Mouse (Mus musculus) kidney, adult 8-10 months (tissue): ENCODE measurements at regions not wholly inside any gene's neighbourhood (a gene's known extent, or its start where the extent isn't known, plus 50 kb on each side); places are given as distances from the start of the nearest gene placed in this dataset.

ENCODE experiments used
- DNase-seq, 2 experiments: peaks; one replicate each; pipeline ENCODE4 v3.0.0; 2022

GRCm38 (mm10) chr2:169346107-169346506, 241.4 kb downstream of the Gm11011 start:
- no peak for DNase-seq

GRCm38 (mm10) chr2:169319521-169319920, 268.0 kb downstream of the Gm11011 start:
- no peak for DNase-seq

GRCm38 (mm10) chr2:169314396-169314930, 273.1 kb downstream of the Gm11011 start:
- no peak for DNase-seq

GRCm38 (mm10) chr2:169311821-169312220, 275.7 kb downstream of the Gm11011 start:
- no peak for DNase-seq

- DNase-seq, result no peak
These were observed 276.2 kb downstream of the Gm11011 start for GRCm38 (mm10) chr2:169311356-169311755.

- no peak for DNase-seq
These were observed 283.2 kb downstream of the Gm11011 start for GRCm38 (mm10) chr2:169304360-169304759.

GRCm38 (mm10) chr2:169300966-169301365, 286.6 kb downstream of the Gm11011 start:
- DNase-seq, result no peak

- DNase-seq, result no peak
These were observed 287.1 kb downstream of the Gm11011 start for GRCm38 (mm10) chr2:169300411-169300810.

GRCm38 (mm10) chr2:169297841-169298627, 289.5 kb downstream of the Gm11011 start:
- DNase-seq, result peak in 1 of 2 experiments; percentile 2

GRCm38 (mm10) chr2:169297226-169297625, 290.3 kb downstream of the Gm11011 start:
- DNase-seq, result no peak

- no peak for DNase-seq
These were observed 294.2 kb downstream of the Gm11011 start for GRCm38 (mm10) chr2:169293351-169293750.

GRCm38 (mm10) chr2:169288891-169289605, 298.5 kb downstream of the Gm11011 start:
- DNase-seq, result no peak

- DNase-seq, result no peak
These were observed 300.8 kb downstream of the Gm11011 start for GRCm38 (mm10) chr2:169286701-169287100.

- no peak for DNase-seq
These were observed 304.9 kb downstream of the Gm11011 start for GRCm38 (mm10) chr2:169282508-169283117.

- no peak for DNase-seq
These were observed 312.2 kb downstream of the Gm11011 start for GRCm38 (mm10) chr2:169275371-169275770.

GRCm38 (mm10) chr2:169274101-169274500, 313.4 kb downstream of the Gm11011 start:
- DNase-seq, result no peak

- no peak for DNase-seq
These were observed 314.9 kb downstream of the Gm11011 start for GRCm38 (mm10) chr2:169272622-169273021.

GRCm38 (mm10) chr2:169272018-169272417, 315.5 kb downstream of the Gm11011 start:
- no peak for DNase-seq

GRCm38 (mm10) chr2:169260636-169261035, 305.2 kb upstream of the Zfp64 start:
- DNase-seq, result no peak

GRCm38 (mm10) chr2:169244572-169244971, 289.2 kb upstream of the Zfp64 start:
- DNase-seq, result no peak

- DNase-seq, result no peak
These were observed 288.6 kb upstream of the Zfp64 start for GRCm38 (mm10) chr2:169243981-169244380.

- no peak for DNase-seq
These were observed 282.5 kb upstream of the Zfp64 start for GRCm38 (mm10) chr2:169237856-169238255.

- peak; percentile 2 to 11 for DNase-seq
These were observed 281.9 kb upstream of the Zfp64 start for GRCm38 (mm10) chr2:169237321-169237720.
